Mouse (Mus musculus) hindbrain, embryonic 15.5 days (tissue): Measurements from ENCODE around the gene Cbx4. TPM values are rescaled to one million over a fixed set of nuclear protein-coding genes. Genes with fewer than 3 reads are reported as not detected.
"Not testable (repeated sequence)": the region's sequence is repeated elsewhere in the genome, so short reads cannot be mapped to it uniquely, and the experiment has no call there.

Experiments used
- ATAC-seq: fragments of 200-750 bp; cut with Nextera tagmentation; 2 replicates; pipeline ENCODE4 v1.8.0; 2017; ENCODE audit warnings: low read depth, moderate number of reproducible peaks, moderate TSS enrichment; ENCODE audit not compliant: low FRiP score
- H3K27ac ChIP-seq: fragments of 300-500 bp; sonication (generic); replicated peaks from 2 replicates; pipeline ENCODE4 v1.5.1; 2015; ENCODE audit warnings: mild to moderate bottlenecking, inconsistent platforms
- H3K27me3 ChIP-seq: fragments of 300-500 bp; sonication (generic); 2 replicates; pipeline ENCODE4 v1.6.1; 2015; ENCODE audit warnings: control low read depth, inconsistent platforms
- H3K36me3 ChIP-seq: fragments of 300-500 bp; sonication (generic); 2 replicates; pipeline ENCODE4 v1.6.1; 2015; ENCODE audit warnings: control low read depth, inconsistent platforms
- H3K4me1 ChIP-seq: fragments of 300-500 bp; sonication (generic); replicated peaks from 2 replicates; pipeline ENCODE4 v1.6.1; 2015; ENCODE audit warnings: control low read depth, inconsistent platforms
- H3K4me2 ChIP-seq: fragments of 300-500 bp; sonication (generic); 2 replicates; pipeline ENCODE4 v1.6.1; 2015; ENCODE audit warnings: moderate library complexity, mild to moderate bottlenecking, inconsistent platforms
- H3K4me3 ChIP-seq: fragments of 300-500 bp; sonication (generic); 2 replicates; pipeline ENCODE4 v1.5.1; 2015; ENCODE audit warnings: mild to moderate bottlenecking, inconsistent platforms
- H3K9ac ChIP-seq: fragments of 300-500 bp; sonication (generic); 2 replicates; pipeline ENCODE4 v1.6.1; 2015; ENCODE audit warnings: inconsistent platforms
- H3K9me3 ChIP-seq: fragments of 300-500 bp; sonication (generic); 2 replicates; pipeline ENCODE4 v1.6.1; 2016; ENCODE audit warnings: control low read depth, inconsistent platforms
- whole genome bisulfite sequencing: fragments of 180-500 bp; shearing (Covaris S2); methylation state at CpG from one replicate; pipeline ENCODE4 v1.1.7; 2015; 5-methylcytosine and 5-hydroxymethylcytosine counted together
- polyA plus RNA-seq: library from polyadenylated mRNA; unstranded; fragments of >200 nt; fragmentation: Nextera tagmentation; extraction: Ambion mirVana; gene quantifications from 2 replicates; pipeline ENCODE4 v1.2.1, GENCODE M21; 2015

The Cbx4 gene
- polyA plus RNA-seq, 1 experiment from 2014 or later: 23.2 TPM

- WGBS: 53% methylated on average over 6 of the region's 6 CpGs
- no peaks in the 10 kb centered on the region for H3K9me3 ChIP-seq
- H3K27me3 ChIP-seq: no peaks in the 10 kb centered on the region
- H3K4me2 ChIP-seq: no peak overlapping the region
- H3K9ac ChIP-seq: no peak overlapping the region
- ATAC-seq: 0 out of 2 replicates have a peak, but pooled peaks have one; percentile 11
- H3K36me3 ChIP-seq: no peaks in the 10 kb centered on the region
- H3K27ac ChIP-seq: no peak overlapping the region; the same call in 1 of the 2 replicates
- H3K4me1 ChIP-seq: peaks cover 10% of the 10 kb centered on the region
- no peak overlapping the region for H3K4me3 ChIP-seq
Measured at GRCm38 (mm10) chr11:119106289-119106688, 20.3 kb upstream of the Cbx4 start.

GRCm38 (mm10) chr11:119105748-119106147 is 19.7 kb upstream of the Cbx4 start:
- H3K36me3 ChIP-seq: no peaks in the 10 kb centered on the region
- H3K4me3 ChIP-seq: no peak overlapping the region
- H3K27ac ChIP-seq: no peak overlapping the region; the same call in 1 of the 2 replicates
- H3K9ac ChIP-seq: no peak overlapping the region
- H3K4me1 ChIP-seq: peaks cover 10% of the 10 kb centered on the region
- no peak for ATAC-seq
- no peaks in the 10 kb centered on the region for H3K9me3 ChIP-seq
- no peaks in the 10 kb centered on the region for H3K27me3 ChIP-seq
- WGBS: 59% methylated on average over 8 of the region's 8 CpGs
- H3K4me2 ChIP-seq: no peak overlapping the region

- Histone ChIP-seq H3K27me3 (no peaks in the 10 kb centered on the region), H3K36me3 (no peaks in the 10 kb centered on the region), H3K9me3 (no peaks in the 10 kb centered on the region), H3K4me2 (no peak overlapping the region), H3K4me3 (no peak overlapping the region), H3K4me1 (peaks cover 10% of the 10 kb centered on the region), H3K27ac (no peak overlapping the region), H3K9ac (no peak overlapping the region)
- 77% methylated on average over 7 of the region's 7 CpGs for WGBS
- ATAC-seq: no peak
Measured at GRCm38 (mm10) chr11:119105071-119105609, 19.1 kb upstream of the Cbx4 start.

GRCm38 (mm10) chr11:119103991-119104390 is 18.0 kb upstream of the Cbx4 start:
- H3K9me3 ChIP-seq: no peaks in the 10 kb centered on the region
- H3K4me3 ChIP-seq: no peak overlapping the region
- H3K9ac ChIP-seq: no peak overlapping the region
- 90% methylated on average over 3 of the region's 3 CpGs for WGBS
- peaks cover 10% of the 10 kb centered on the region for H3K4me1 ChIP-seq
- ATAC-seq: no peak
- H3K27me3 ChIP-seq: no peaks in the 10 kb centered on the region
- H3K36me3 ChIP-seq: no peaks in the 10 kb centered on the region
- H3K4me2 ChIP-seq: no peak overlapping the region
- H3K27ac ChIP-seq: no peak overlapping the region

- H3K27ac ChIP-seq, ATAC-seq, H3K4me2 ChIP-seq, H3K27me3 ChIP-seq, H3K36me3 ChIP-seq, H3K4me1 ChIP-seq, H3K9me3 ChIP-seq, H3K9ac ChIP-seq, H3K4me3 ChIP-seq: not testable (repeated sequence)
- 75% methylated on average over 4 of the region's 4 CpGs for WGBS
Measured at GRCm38 (mm10) chr11:119100355-119100754, 14.3 kb upstream of the Cbx4 start.

- Histone ChIP-seq H3K36me3 (no peaks in the 10 kb centered on the region), H3K4me1 (0 out of 2 replicates have a peak, but pooled peaks cover 6% of the 10 kb centered on the region), H3K4me3 (no peak overlapping the region), H3K27me3 (no peaks in the 10 kb centered on the region), H3K4me2 (no peak overlapping the region), H3K27ac (no peak overlapping the region), H3K9ac (no peak overlapping the region), H3K9me3 (no peaks in the 10 kb centered on the region)
- ATAC-seq: no peak
- 64% methylated on average over 4 of the region's 4 CpGs for WGBS
Measured at GRCm38 (mm10) chr11:119098202-119098601, 12.2 kb upstream of the Cbx4 start.

- H3K4me2 ChIP-seq: no peak overlapping the region
- no peaks in the 10 kb centered on the region for H3K27me3 ChIP-seq
- H3K36me3 ChIP-seq: no peaks in the 10 kb centered on the region
- H3K9me3 ChIP-seq: no peaks in the 10 kb centered on the region
- no peak overlapping the region for H3K9ac ChIP-seq
- peaks cover 17% of the 10 kb centered on the region for H3K4me1 ChIP-seq
- no peak for ATAC-seq
- H3K4me3 ChIP-seq: no peak overlapping the region
- WGBS: 59% methylated on average over 3 of the region's 3 CpGs
- H3K27ac ChIP-seq: no peak overlapping the region
Measured at GRCm38 (mm10) chr11:119095441-119095840, 9.4 kb upstream of the Cbx4 start.

- Histone ChIP-seq H3K27me3 (peaks cover 8% of the 10 kb centered on the region), H3K27ac (no peak overlapping the region), H3K4me2 (no peak overlapping the region), H3K4me1 (peaks cover 39% of the 10 kb centered on the region), H3K4me3 (no peak overlapping the region), H3K9ac (no peak overlapping the region), H3K9me3 (no peaks in the 10 kb centered on the region), H3K36me3 (no peaks in the 10 kb centered on the region)
- ATAC-seq: no peak
- WGBS: 55% methylated on average over 1 of the region's 1 CpGs
Measured at GRCm38 (mm10) chr11:119093322-119093721, 7.3 kb upstream of the Cbx4 start.

- 75% methylated on average over 3 of the region's 3 CpGs for WGBS
- H3K4me1 ChIP-seq: peaks cover 44% of the 10 kb centered on the region
- no peaks in the 10 kb centered on the region for H3K36me3 ChIP-seq
- H3K4me2 ChIP-seq: no peak overlapping the region
- H3K4me3 ChIP-seq: no peak overlapping the region
- no peak overlapping the region for H3K27ac ChIP-seq
- no peak overlapping the region for H3K9ac ChIP-seq
- H3K9me3 ChIP-seq: no peaks in the 10 kb centered on the region
- ATAC-seq: no peak
- peaks cover 16% of the 10 kb centered on the region for H3K27me3 ChIP-seq
Measured at GRCm38 (mm10) chr11:119092286-119092685, 6.3 kb upstream of the Cbx4 start.

- Histone ChIP-seq H3K9me3 (no peaks in the 10 kb centered on the region), H3K27ac (no peak overlapping the region), H3K4me2 (peak overlapping the region; percentile 97), H3K4me1 (peaks cover 49% of the 10 kb centered on the region), H3K9ac (no peak overlapping the region), H3K4me3 (peak overlapping the region; percentile 57; the same call in 1 of the 2 replicates), H3K36me3 (no peaks in the 10 kb centered on the region), H3K27me3 (peaks cover 19% of the 10 kb centered on the region)
- 5% methylated on average over 8 of the region's 8 CpGs for WGBS
- ATAC-seq: 0 out of 2 replicates have a peak, but pooled peaks have one; percentile 10
Measured at GRCm38 (mm10) chr11:119091598-119091991, 5.6 kb upstream of the Cbx4 start.

- H3K9ac ChIP-seq: peak overlapping the region; percentile 65
- no peak overlapping the region for H3K27ac ChIP-seq
- under 1% methylated on average over 25 of the region's 42 CpGs for WGBS
- peaks cover 51% of the 10 kb centered on the region for H3K4me1 ChIP-seq
- peaks cover 19% of the 10 kb centered on the region for H3K27me3 ChIP-seq
- peak overlapping the region; percentile 57 for H3K4me3 ChIP-seq
- H3K36me3 ChIP-seq: no peaks in the 10 kb centered on the region
- no peaks in the 10 kb centered on the region for H3K9me3 ChIP-seq
- peak overlapping the region; percentile 97 for H3K4me2 ChIP-seq
- ATAC-seq: peak; percentile 29
Measured at GRCm38 (mm10) chr11:119090961-119091597, 5.1 kb upstream of the Cbx4 start.

- peaks cover 47% of the 10 kb centered on the region for H3K4me1 ChIP-seq
- under 1% methylated on average over 67 of the region's 75 CpGs for WGBS
- ATAC-seq: no peak; the same call in 1 of the 2 replicates
- H3K4me2 ChIP-seq: peak overlapping the region; percentile 97
- H3K4me3 ChIP-seq: peak overlapping the region; percentile 57
- peaks cover 19% of the 10 kb centered on the region for H3K27me3 ChIP-seq
- no peak overlapping the region for H3K27ac ChIP-seq
- peak overlapping the region; percentile 65 for H3K9ac ChIP-seq
- no peaks in the 10 kb centered on the region for H3K9me3 ChIP-seq
- no peaks in the 10 kb centered on the region for H3K36me3 ChIP-seq
Measured at GRCm38 (mm10) chr11:119090076-119090960, 4.3 kb upstream of the Cbx4 start.
